Mouse (Mus musculus) gastrocnemius, adult 8-10 months (tissue): ENCODE results near the gene Tekt4. TPM values are rescaled to one million over a fixed set of nuclear protein-coding genes. Genes with fewer than 3 reads are reported as not detected.

Experiments
- DNase-seq, 2 experiments: peaks; one replicate each; pipeline ENCODE4 v3.0.0; 2022; ENCODE audit warnings: low spot score in 2 of 2
- total RNA-seq, 4 experiments: library from RNA; stranded (reverse); gene quantifications; 2 replicates each; pipeline ENCODE4 v1.2.4; 2022

Gene Tekt4
- not detected for total RNA-seq

DNA sequence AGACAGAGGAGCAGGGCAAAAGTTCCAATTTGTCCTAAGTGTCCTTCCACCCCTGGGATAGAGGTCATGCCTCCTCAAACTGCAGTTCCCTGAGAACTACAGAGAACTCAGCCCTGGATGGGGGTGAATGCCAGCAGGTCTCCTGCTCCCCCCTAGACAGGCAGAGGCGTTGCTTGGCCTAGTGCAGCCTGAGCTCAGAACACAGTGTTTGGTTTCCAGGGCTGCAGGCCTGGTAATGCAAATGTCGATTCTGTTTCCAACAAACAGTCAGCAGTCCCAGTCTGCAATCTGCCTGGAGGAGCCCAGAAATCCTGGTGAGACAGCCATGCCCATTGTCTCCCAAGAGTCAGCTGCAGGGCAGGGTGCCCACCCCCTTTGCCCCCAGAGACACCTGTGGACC is at the start of gene Tekt4:
Tekt4 (plus strand) TSS at position 344 of the 400 bp plus-strand sequence.
- no peak for DNase-seq

DNA sequence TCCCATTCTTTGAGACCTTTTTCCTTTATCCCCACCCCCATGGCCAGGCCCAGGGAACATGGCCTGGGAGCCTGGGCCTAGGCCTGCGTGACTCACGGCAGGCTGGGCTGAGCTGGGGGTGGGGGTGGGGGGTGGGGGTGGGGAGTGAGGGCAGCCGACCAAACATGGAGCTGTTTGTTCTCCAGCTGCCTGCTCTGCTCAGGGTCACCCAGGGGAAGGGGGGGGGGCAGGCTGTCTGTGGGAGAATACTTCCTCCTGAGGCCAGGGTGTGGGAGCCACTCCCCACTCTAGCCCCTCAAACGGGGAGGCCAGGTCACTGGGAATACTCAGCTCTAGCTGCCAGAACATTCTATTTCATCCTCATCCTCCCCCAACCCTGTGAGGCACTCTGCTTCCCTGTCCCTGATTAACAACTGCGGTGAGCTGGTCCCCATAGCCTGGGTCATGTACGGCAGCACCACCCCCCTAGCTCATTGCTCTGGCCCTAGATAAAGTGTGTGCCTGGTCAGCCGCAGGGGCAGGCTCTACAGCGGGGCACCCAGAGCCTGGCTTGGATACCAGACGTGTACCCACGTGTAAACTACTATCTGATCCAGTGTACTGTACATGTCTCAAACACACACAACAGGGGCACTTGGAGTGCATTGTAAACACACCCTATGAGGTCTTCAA is 49.1 kb upstream of the Tekt4 start:
- DNase-seq, result no peak

DNA sequence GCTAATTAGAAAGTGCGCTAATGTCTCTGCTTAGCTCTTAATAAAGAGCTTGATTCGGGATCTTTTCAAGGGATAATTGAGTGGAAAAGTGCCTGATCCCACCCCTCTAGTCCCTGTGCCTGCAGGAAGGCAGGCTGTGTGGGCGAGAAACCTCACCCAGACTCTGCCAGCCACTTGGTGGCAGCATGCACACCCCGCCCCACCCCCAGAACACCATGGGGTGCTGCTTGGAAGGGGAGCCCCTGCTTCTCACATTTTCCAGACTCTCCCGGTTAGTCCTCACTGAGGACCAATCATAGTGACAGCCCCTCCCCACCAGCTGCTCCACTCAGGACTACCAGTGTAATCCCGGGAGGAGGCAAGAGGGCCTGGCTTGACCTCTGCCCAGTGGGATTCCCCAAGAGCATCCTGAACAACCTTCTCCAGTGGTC is 48.4 kb upstream of the Tekt4 start:
- DNase-seq, result no peak

DNA sequence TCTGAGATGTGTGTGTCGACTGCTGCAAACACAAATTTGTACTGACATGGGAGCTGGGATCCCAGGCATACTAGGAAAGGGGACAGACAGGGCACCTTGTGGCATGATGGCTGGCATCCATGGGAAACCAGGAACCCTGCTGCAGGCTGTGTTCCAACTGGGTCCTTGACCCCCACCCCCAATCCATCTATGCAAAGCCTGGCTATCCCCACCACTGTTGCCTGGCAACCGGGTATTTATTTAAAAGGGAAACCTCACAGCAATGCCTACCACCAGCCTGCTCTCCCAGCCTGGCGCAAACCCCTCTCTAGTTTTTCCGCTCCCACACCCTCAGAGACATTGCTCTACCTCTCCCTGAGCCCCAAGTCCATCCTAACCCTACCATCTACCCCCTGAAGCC is 47.1 kb upstream of the Tekt4 start:
- no peak for DNase-seq

DNA sequence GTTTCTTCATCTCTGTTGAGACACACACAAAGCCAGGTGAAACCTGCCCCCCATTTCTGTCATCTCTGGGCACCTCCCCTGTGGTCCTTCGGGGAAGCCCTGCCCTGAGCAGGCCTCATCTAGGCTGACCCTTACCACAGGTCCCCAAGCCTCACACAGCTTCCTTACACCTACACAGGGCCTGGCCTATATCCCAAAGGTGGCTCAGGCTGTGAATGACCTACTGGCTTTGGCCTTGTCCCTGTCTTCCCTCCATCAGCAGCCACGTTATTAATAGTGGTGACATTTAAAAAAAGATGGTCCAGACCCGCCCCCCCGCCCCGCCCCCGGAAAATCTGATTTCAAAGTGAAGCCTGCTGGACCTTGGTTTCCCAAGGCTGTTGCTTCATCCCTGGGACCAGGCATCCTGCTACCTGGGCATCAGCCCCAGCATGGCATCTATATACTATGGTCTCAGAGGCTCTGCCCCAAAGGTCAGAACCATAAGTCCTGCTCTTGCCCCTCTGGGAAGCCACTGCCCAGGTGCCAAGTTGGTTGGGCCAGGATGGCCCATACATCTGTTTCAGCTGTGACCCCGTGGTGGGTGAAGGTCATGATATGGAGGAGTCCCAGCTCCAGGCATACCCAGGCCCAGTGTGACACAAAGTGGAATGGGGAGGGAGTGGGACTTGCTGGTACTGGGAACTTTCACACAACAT is 46.0 kb upstream of the Tekt4 start:
- DNase-seq, result no peak

DNA sequence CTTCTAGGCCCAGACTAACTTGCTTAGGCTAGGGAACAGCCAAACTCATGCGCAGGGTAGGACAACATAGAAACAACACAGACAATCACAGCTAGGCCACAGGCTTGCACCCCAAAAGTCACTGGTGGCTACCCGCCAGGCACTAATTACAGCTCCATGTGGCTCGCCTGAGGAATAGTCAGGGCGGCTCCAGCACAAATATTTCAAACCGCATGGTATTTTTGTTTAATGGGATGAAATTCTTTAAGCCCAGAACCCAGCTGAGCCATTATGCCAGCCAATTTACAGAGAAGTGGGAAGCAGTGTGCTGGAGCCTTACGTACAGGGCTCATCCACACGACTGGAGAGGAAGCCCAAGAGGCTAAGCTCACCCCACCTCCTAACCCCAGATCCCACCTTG is 44.8 kb upstream of the Tekt4 start:
- DNase-seq, result no peak

DNA sequence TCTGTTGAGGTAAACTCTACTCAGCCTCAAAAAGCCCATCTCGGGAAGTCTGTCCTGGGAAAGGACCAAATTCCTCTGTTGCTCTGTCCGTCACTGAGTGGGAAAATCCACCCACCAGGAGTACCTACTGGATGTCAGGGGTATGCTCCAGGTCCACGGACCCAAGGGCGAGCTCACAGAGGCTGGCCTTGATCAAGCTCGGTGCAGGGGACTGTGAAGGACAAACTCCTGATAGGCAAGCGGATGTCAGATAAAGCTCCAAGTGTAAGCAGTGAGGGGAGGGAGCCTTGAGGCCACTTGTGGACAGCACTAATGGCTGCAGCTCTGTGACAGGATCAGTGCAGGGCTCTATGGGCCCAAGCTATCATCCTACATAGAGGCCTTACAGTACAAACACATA is 44.2 kb upstream of the Tekt4 start:
- DNase-seq, result no peak

DNA sequence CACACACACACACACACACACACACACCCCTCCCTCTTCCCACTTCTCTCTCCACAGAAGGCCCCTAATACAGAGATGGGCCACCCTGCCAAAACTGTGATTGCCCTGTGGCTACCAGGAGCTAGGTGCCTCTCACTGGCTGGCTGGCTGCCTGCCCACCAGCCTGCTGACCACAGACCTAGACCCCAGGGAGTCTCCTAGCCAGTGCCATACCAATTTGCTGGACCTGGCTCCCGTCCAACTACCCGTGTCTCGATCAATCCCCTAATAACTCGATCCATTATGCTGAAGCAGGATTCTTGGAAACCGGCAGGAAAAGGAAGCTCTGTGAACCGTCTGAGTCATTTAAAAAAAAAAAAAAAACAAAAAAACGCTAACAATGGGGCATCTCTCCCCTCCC is 43.6 kb upstream of the Tekt4 start:
- DNase-seq, result no peak

DNA sequence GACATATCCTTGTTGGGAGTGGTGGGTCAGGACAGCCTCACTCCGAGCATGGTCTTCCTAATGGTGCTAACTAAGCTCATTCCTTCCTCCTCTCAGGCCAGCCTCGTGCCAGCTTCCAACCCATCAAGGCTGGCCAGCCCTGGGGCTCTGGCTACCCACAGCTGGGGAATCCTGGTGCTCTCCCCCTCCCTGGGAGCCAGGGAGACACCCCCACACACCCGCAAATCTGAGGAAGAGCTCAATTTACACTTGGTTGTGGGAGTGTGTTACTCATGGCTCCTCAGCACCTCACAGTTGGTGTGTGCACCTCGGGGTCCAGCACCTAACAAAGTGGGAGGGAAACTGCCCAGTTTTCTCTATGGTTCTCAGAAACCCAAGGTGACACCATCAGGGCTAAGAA is 43.2 kb upstream of the Tekt4 start:
- no peak for DNase-seq

DNA sequence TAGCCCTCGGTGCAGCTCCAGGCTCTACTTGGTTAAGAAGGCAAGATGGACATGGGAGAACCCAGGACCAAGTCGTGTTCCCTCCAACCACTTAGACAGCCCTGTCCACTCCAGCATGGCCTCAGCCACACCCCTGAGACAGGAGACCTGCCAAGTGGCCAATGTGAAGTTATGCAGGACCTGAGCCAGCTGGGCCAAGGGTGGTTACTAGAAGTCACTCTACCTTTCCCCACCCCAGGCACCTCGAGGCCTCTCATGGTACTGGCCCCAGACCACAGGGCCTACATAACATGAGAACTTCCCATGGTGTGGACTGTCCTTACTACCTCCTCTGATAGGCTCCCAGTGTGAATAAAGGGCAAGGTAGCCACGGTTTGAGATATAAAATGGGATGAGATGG is 40.2 kb upstream of the Tekt4 start:
- no peak for DNase-seq

DNA sequence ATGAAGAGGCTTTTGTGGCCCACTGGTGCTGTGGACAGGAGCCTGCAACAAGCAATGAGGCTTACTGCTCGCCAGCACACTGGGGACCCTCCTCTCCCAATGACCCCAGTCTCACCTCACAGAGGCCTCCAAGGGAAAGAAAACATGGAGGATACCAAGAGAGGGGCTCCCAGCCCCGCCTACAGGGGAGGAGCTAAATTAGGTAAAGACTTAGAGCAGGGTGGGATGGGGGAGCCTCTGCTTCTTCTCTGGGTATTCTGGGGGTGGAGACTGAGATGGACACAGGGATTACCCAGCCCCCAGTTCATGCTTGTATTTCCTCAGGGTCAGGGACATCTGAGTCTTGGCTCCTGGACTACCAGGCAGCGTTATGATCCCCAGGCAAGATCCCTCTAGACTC is 39.5 kb upstream of the Tekt4 start:
- DNase-seq, result no peak

DNA sequence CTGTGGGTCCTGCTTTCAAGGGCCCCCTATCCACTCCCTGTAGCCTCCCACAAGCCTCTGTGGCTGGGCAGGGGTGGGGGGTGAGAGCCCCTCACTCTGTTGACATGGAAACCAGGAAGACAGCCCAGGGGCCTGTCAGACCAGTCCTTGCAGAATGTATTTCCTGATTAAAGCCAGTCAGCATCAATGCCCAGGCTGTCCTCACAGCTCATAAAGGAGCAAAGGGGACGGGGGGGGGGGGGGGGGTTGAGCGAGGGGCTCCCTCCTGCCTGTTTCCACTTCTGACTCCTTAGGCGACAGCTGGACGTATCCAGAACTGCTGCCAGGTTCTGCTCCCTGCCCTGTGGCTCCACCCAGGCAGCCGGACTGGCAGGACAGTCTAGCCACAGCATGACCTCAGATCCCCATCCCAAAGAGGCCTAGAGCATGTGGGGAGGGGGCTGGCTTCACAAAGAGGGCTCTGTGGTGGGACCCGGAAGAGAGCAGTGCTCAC is 38.9 kb upstream of the Tekt4 start:
- DNase-seq, result no peak

DNA sequence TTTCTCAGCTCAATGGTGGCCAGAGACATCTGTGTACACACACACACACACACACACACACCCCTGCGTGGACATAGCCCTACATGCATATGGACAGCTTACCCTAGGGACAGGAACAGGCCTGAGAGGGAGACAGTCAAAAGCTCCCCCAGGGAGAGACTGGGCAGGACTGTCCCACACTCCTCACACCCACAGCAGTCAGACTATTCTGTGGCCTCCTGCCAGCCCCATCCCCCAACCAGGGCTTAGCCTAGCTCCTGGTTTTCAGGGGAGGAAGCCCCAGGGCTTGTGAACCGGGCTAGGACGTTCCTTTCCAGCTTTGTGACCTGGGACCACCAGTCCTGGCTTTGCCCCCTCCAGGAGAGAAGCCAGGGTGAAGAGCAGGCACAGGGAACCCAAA is 38.2 kb upstream of the Tekt4 start:
- no peak for DNase-seq

DNA sequence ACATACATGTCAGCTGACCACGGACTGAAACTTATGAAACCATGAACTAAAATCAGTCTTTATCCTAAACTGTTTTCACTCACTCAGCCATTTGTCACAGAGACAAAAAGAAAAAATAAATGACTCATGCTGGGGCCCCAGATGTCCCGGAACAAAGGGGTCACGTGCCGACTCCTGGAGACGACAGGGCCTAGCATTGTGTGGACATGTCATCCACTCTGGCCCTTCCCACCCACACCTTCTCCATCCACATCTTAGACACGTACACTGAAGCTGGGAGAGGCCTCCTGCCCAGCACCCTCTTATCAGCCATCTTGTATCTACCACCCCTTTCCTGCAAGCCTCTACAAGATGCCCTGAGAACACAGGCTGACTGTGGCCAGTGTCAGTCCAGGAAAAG is 36.4 kb upstream of the Tekt4 start:
- DNase-seq, result no peak

DNA sequence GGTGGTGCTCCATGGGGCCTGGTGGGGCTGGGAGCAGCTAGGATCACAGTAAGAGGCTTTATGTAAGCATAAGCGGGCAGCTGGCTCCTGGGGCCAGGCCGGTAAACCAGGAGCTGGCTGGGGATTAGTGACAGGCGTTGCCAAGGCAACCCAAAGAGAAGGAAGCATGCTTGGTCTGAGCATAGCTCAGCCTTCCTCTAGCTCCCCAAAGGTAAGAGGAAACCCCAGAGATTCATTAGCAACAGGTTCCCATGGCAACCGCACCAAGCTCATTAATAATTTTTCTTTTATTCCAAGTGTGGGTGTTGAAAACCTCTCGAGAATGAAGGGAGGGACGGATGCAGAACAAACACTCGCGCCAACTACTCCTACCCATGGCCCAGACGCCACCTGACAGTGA is 35.5 kb upstream of the Tekt4 start:
- DNase-seq, result no peak

DNA sequence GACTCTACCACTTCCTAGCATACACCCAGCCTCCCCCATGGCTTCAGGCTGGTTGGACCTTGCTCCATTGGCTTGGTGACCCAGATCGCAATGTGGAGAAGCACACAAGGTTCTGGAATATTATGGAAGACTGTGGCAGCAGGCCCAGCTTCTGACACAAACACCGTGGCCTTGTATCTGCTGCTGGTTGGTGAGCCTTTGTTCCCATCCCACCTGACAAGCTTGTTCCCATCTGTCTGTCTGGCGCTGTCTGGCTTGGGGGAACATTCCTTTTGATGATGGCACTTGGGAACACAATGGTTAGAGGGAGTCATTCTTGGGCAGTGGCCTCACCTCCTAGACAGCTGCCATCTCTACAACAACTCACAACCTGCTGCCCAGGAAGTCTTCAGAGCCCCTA is 33.4 kb upstream of the Tekt4 start:
- no peak for DNase-seq

DNA sequence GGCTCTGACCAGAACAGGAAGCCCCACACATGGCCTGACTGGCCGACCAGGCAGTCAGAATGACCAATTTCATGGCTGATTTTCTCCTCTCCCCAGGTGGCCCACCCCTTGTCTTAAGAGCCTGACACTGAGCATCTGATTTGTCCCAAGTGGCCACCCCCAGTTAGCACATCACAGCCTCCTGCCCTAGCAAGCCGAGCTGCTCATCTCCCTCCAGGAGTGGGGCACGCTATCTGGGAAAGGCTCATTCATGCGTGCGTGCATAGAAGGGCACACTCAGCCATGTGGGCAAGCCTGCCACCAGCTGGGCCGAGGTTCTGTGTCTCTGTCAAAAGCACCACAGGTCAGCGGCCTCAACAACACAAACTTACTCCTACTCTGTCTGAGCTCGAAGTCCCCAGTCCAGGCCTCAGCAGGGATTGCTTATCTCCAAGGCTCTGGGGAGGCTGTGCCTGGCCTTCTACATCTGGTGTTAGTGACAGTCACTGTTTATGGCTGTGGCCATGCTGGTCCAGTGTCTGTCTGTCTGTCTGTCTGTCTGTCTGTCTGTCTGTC is 29.8 kb upstream of the Tekt4 start:
- no peak for DNase-seq

DNA sequence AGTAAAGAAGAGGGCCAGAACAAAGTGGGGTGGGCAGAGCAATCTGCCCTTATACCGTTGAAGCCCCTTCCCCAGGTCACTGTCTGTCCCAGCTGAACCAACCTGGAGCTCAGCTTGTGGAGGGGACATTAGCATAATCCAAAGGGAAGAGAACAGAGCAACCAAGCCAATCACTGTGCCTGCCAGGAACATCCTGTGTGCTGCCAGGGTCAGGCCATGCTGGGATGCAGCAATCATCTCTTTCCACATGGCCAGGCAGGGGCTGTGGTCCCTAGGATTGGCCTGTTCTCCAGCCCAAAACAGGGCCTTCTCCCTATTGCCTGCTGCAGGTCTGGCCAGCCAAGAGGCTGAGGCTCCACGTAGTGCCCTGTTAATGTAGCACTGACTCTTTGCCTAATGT is 28.4 kb upstream of the Tekt4 start:
- DNase-seq, result no peak

DNA sequence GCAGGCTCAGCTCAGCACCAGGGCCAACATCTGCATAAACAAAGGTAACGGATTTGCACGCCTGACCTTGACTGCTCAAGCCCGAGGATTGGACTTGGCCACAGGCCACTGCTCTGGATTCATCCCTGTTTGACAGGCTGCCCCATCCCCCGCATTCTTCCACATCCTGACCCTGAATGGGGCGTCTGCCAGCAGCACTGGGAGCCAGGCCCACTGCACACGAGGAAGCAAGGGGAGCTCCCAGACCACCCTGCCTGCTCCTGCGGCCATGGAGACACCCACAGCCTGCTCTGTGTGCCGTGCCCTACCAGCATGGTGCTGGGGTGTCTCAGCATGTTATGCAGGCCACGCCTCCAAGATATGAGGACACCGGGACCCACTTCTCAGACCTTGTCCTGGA is 27.0 kb upstream of the Tekt4 start:
- DNase-seq, result no peak

DNA sequence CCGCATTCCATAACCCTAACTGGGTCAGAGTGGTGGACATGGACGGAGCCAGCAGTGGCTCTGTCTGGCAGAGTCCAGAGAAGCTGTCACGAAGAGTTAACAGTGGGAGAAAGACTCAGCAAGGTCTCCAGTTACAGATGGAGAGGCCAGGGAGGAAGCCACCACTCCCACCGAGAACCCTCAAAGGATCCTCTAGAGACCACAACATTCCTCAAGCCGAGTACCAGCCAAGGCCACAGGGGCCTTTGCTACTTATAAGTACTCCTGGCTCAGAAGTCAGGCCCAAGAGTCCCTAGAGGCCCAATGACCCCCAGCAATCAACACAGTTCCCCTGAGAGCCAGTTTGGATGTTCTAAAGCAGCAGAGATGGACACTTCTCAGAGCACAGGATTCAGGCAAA is 25.2 kb upstream of the Tekt4 start:
- no peak for DNase-seq

DNA sequence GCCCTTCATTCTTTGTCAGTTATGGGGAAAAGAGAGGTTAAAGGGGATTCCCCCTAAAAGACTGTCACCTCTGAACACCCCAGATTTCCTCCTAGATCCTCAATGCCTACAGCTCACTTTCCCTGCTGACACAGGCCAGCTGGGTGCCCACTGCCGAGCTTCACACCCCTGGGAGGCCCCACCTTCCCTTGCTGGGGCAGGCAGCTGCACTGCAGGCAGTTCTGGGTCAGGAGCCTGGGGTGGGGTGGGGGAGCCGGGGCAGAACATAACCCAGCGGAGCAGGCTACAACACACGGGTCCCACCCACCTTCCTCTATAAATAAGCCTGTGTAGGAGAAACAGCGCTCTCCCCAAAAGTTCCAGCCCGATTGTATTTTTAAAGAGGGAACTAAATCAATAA is 24.5 kb upstream of the Tekt4 start:
- DNase-seq, result no peak

DNA sequence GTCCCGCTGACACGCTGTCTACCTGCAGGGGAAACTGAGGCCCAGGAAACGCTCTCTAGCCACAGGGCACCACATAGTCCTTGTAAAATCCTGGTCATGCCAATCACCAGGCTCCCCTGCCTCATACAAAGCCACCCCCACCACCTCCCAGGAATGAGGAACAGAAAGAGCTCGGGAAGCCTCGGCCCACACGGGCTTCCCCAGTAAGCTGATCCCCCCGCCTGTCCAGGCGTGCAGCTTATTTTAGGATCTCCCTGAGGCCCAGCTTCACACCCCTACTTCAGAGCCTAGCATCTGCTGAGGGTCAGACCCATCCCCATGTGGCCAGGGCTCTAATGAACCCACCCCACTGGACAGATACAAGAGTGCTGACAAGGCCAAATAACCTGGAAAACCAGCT is 23.9 kb upstream of the Tekt4 start:
- DNase-seq, result no peak
